Mouse (Mus musculus): ENCODE data around the gene Rpl10a. TPM values are rescaled to one million over a fixed set of nuclear protein-coding genes. Genes with fewer than 3 reads are reported as not detected.
"Not testable (repeated sequence)": the region's sequence is repeated elsewhere in the genome, so short reads cannot be mapped to it uniquely, and the experiment has no call there.

Rpl10a gene
- polyA plus RNA-seq, 1 experiment from 2014 or later, result 653 TPM

- Histone ChIP-seq H3K27ac (ENCODE audit: low read length) (peak overlapping the region; percentile 95), H3K27me3 (ENCODE audit: insufficient read depth, low read length) (no peaks in the 10 kb centered on the region), H3K4me2 (replicated peaks; ENCODE audit: low read depth, low read length) (peak overlapping the region; percentile 78), H3K36me3 (ENCODE audit: insufficient read depth, low read length) (peaks cover 27% of the 10 kb centered on the region), H3K9ac (replicated peaks; ENCODE audit: low read length) (peak overlapping the region; percentile 90), H3K4me3 (ENCODE audit: low read length) (peak overlapping the region; percentile 75), H3K4me1 (ENCODE audit: insufficient read depth, low read length) (peaks cover 27% of the 10 kb centered on the region), H3K9me3 (ENCODE audit: low read length) (no peaks in the 10 kb centered on the region)
- WGBS, result 1% methylated on average over 11 of the region's 11 CpGs
- ATAC-seq (ENCODE audit: low FRiP score, low TSS enrichment), result no peak
Measured at GRCm38 (mm10) chr17:28313880-28314225, 14.4 kb upstream of the Rpl10a start.

- Histone ChIP-seq H3K4me1 (ENCODE audit: insufficient read depth, low read length) (peaks cover 27% of the 10 kb centered on the region), H3K4me2 (replicated peaks; ENCODE audit: low read depth, low read length) (no peak overlapping the region), H3K9me3 (ENCODE audit: low read length) (no peaks in the 10 kb centered on the region), H3K36me3 (ENCODE audit: insufficient read depth, low read length) (peaks cover 40% of the 10 kb centered on the region), H3K27ac (ENCODE audit: low read length) (no peak overlapping the region), H3K9ac (replicated peaks; ENCODE audit: low read length) (0 out of 2 replicates have a peak overlapping the region, but pooled peaks have one; percentile 38), H3K4me3 (ENCODE audit: low read length) (no peak overlapping the region), H3K27me3 (ENCODE audit: insufficient read depth, low read length) (no peaks in the 10 kb centered on the region)
- 74% methylated on average over 20 of the region's 20 CpGs for WGBS
- ATAC-seq (ENCODE audit: low FRiP score, low TSS enrichment), result no peak
Measured at GRCm38 (mm10) chr17:28315611-28316160, 12.6 kb upstream of the Rpl10a start.

GRCm38 (mm10) chr17:28316476-28316875, 11.8 kb upstream of the Rpl10a start:
- Histone ChIP-seq H3K27ac (ENCODE audit: low read length) (no peak overlapping the region), H3K9me3 (ENCODE audit: low read length) (no peaks in the 10 kb centered on the region), H3K4me3 (ENCODE audit: low read length) (no peak overlapping the region), H3K4me1 (ENCODE audit: insufficient read depth, low read length) (peaks cover 27% of the 10 kb centered on the region), H3K4me2 (replicated peaks; ENCODE audit: low read depth, low read length) (no peak overlapping the region), H3K9ac (replicated peaks; ENCODE audit: low read length) (no peak overlapping the region), H3K27me3 (ENCODE audit: insufficient read depth, low read length) (no peaks in the 10 kb centered on the region), H3K36me3 (ENCODE audit: insufficient read depth, low read length) (peaks cover 46% of the 10 kb centered on the region)
- no peak for ATAC-seq (ENCODE audit: low FRiP score, low TSS enrichment)
- WGBS, result 94% methylated on average over 9 of the region's 9 CpGs

- no peak for ATAC-seq (ENCODE audit: low FRiP score, low TSS enrichment)
- no peak overlapping the region for H3K4me2 ChIP-seq (replicated peaks; ENCODE audit: low read depth, low read length)
- 68% methylated on average over 8 of the region's 8 CpGs for WGBS
- no peak overlapping the region for H3K27ac ChIP-seq (ENCODE audit: low read length)
- no peaks in the 10 kb centered on the region for H3K9me3 ChIP-seq (ENCODE audit: low read length)
- H3K27me3 ChIP-seq (ENCODE audit: insufficient read depth, low read length), result no peaks in the 10 kb centered on the region
- peaks cover 27% of the 10 kb centered on the region for H3K4me1 ChIP-seq (ENCODE audit: insufficient read depth, low read length)
- no peak overlapping the region for H3K4me3 ChIP-seq (ENCODE audit: low read length)
- H3K9ac ChIP-seq (replicated peaks; ENCODE audit: low read length), result no peak overlapping the region
- peaks cover 51% of the 10 kb centered on the region for H3K36me3 ChIP-seq (ENCODE audit: insufficient read depth, low read length)
Measured at GRCm38 (mm10) chr17:28317091-28317490, 11.2 kb upstream of the Rpl10a start.

GRCm38 (mm10) chr17:28317725-28318124, 10.5 kb upstream of the Rpl10a start:
- Histone ChIP-seq H3K4me2 (replicated peaks; ENCODE audit: low read depth, low read length) (no peak overlapping the region), H3K27me3 (ENCODE audit: insufficient read depth, low read length) (no peaks in the 10 kb centered on the region), H3K4me1 (ENCODE audit: insufficient read depth, low read length) (peaks cover 22% of the 10 kb centered on the region), H3K27ac (ENCODE audit: low read length) (no peak overlapping the region), H3K9ac (replicated peaks; ENCODE audit: low read length) (no peak overlapping the region), H3K4me3 (ENCODE audit: low read length) (no peak overlapping the region), H3K9me3 (ENCODE audit: low read length) (no peaks in the 10 kb centered on the region), H3K36me3 (ENCODE audit: insufficient read depth, low read length) (peaks cover 51% of the 10 kb centered on the region)
- ATAC-seq (ENCODE audit: low FRiP score, low TSS enrichment), result no peak
- 92% methylated on average over 9 of the region's 9 CpGs for WGBS

- Histone ChIP-seq H3K4me3 (ENCODE audit: low read length) (no peak overlapping the region), H3K4me1 (ENCODE audit: insufficient read depth, low read length) (0 out of 2 replicates have a peak, but pooled peaks cover 3% of the 10 kb centered on the region), H3K9me3 (ENCODE audit: low read length) (no peaks in the 10 kb centered on the region), H3K27ac (ENCODE audit: low read length) (no peak overlapping the region), H3K27me3 (ENCODE audit: insufficient read depth, low read length) (no peaks in the 10 kb centered on the region), H3K36me3 (ENCODE audit: insufficient read depth, low read length) (peaks cover 56% of the 10 kb centered on the region), H3K9ac (replicated peaks; ENCODE audit: low read length) (no peak overlapping the region), H3K4me2 (replicated peaks; ENCODE audit: low read depth, low read length) (no peak overlapping the region)
- whole genome bisulfite sequencing, result 96% methylated on average over 4 of the region's 4 CpGs
- ATAC-seq (ENCODE audit: low FRiP score, low TSS enrichment), result no peak
Measured at GRCm38 (mm10) chr17:28321700-28322099, 6.6 kb upstream of the Rpl10a start.

GRCm38 (mm10) chr17:28323786-28324185, 4.5 kb upstream of the Rpl10a start:
- WGBS, result 87% methylated on average over 8 of the region's 8 CpGs
- Histone ChIP-seq H3K4me2 (replicated peaks; ENCODE audit: low read depth, low read length) (no peak overlapping the region), H3K27me3 (ENCODE audit: insufficient read depth, low read length) (no peaks in the 10 kb centered on the region), H3K27ac (ENCODE audit: low read length) (no peak overlapping the region), H3K36me3 (ENCODE audit: insufficient read depth, low read length) (peaks cover 43% of the 10 kb centered on the region), H3K9me3 (ENCODE audit: low read length) (no peaks in the 10 kb centered on the region), H3K9ac (replicated peaks; ENCODE audit: low read length) (no peak overlapping the region), H3K4me3 (ENCODE audit: low read length) (no peak overlapping the region), H3K4me1 (ENCODE audit: insufficient read depth, low read length) (peaks cover 15% of the 10 kb centered on the region)
- no peak for ATAC-seq (ENCODE audit: low FRiP score, low TSS enrichment)

GRCm38 (mm10) chr17:28324416-28324815, 3.9 kb upstream of the Rpl10a start:
- H3K9ac ChIP-seq (replicated peaks; ENCODE audit: low read length); ATAC-seq (ENCODE audit: low FRiP score, low TSS enrichment); H3K4me3 ChIP-seq (ENCODE audit: low read length); H3K9me3 ChIP-seq (ENCODE audit: low read length); H3K4me2 ChIP-seq (replicated peaks; ENCODE audit: low read depth, low read length); H3K27me3 ChIP-seq (ENCODE audit: insufficient read depth, low read length); H3K27ac ChIP-seq (ENCODE audit: low read length): not testable (repeated sequence)
- peaks cover 41% of the 10 kb centered on the region for H3K36me3 ChIP-seq (ENCODE audit: insufficient read depth, low read length)
- peaks cover 15% of the 10 kb centered on the region for H3K4me1 ChIP-seq (ENCODE audit: insufficient read depth, low read length)
- 95% methylated on average over 7 of the region's 7 CpGs for WGBS

GRCm38 (mm10) chr17:28325751-28326150, 2.5 kb upstream of the Rpl10a start:
- 86% methylated on average over 8 of the region's 8 CpGs for whole genome bisulfite sequencing
- H3K4me3 ChIP-seq (ENCODE audit: low read length), result no peak overlapping the region
- H3K9ac ChIP-seq (replicated peaks; ENCODE audit: low read length), result no peak overlapping the region
- no peak overlapping the region for H3K4me2 ChIP-seq (replicated peaks; ENCODE audit: low read depth, low read length)
- H3K36me3 ChIP-seq (ENCODE audit: insufficient read depth, low read length), result peaks cover 40% of the 10 kb centered on the region
- H3K9me3 ChIP-seq (ENCODE audit: low read length), result no peaks in the 10 kb centered on the region
- no peak for ATAC-seq (ENCODE audit: low FRiP score, low TSS enrichment)
- no peak overlapping the region for H3K27ac ChIP-seq (ENCODE audit: low read length)
- H3K4me1 ChIP-seq (ENCODE audit: insufficient read depth, low read length), result peaks cover 28% of the 10 kb centered on the region
- H3K27me3 ChIP-seq (ENCODE audit: insufficient read depth, low read length), result no peaks in the 10 kb centered on the region

GRCm38 (mm10) chr17:28326951-28327350, 1.3 kb upstream of the Rpl10a start:
- Histone ChIP-seq H3K9ac (replicated peaks; ENCODE audit: low read length) (peak overlapping the region; percentile 100), H3K27ac (ENCODE audit: low read length) (peak overlapping the region; percentile 97), H3K36me3 (ENCODE audit: insufficient read depth, low read length) (peaks cover 42% of the 10 kb centered on the region)

More at GRCm38 (mm10) chr17:28326951-28327350, 1.3 kb upstream of the Rpl10a start:
- Histone ChIP-seq H3K4me1 (ENCODE audit: insufficient read depth, low read length) (peaks cover 38% of the 10 kb centered on the region), H3K9me3 (ENCODE audit: low read length) (no peaks in the 10 kb centered on the region), H3K4me2 (replicated peaks; ENCODE audit: low read depth, low read length) (no peak overlapping the region), H3K27me3 (ENCODE audit: insufficient read depth, low read length) (no peaks in the 10 kb centered on the region), H3K4me3 (ENCODE audit: low read length) (no peak overlapping the region)
- WGBS, result 68% methylated on average over 3 of the region's 3 CpGs
- no peak for ATAC-seq (ENCODE audit: low FRiP score, low TSS enrichment)
